Mouse (Mus musculus): ENCODE results near the gene Pip4k2b.
"Not testable (repeated sequence)": the region's sequence is repeated elsewhere in the genome, so short reads cannot be mapped to it uniquely, and the experiment has no call there.

The Pip4k2b gene

DNA sequence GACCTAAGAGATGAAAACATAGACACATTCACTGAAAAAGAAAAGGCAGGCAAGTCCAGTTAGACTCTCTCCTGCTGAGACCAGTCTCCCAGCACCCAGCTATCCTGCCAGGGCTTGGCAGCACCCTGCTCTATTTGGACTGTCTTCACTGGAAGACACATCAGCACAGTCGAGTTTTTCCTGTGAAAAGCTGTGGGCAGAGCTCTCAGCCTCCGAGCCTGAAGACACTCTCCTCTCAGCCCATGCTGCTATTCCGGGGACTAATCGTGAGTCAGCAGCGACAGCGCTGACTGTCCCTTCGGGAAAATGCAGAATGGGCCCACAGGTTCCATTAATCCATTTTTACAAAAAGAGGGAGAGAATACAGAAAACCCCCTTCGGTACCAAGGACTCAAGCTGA, 8.8 kb upstream of the Pip4k2b start:
- DNase-seq (ENCODE audit: low spot score in 2 of 2), result peak in 1 of 2 experiments; percentile 76

GRCm38 (mm10) chr11:97748496-97748895, 4.0 kb upstream of the Pip4k2b start:
- no peak for DNase-seq (ENCODE audit: low spot score in 2 of 2)

DNA sequence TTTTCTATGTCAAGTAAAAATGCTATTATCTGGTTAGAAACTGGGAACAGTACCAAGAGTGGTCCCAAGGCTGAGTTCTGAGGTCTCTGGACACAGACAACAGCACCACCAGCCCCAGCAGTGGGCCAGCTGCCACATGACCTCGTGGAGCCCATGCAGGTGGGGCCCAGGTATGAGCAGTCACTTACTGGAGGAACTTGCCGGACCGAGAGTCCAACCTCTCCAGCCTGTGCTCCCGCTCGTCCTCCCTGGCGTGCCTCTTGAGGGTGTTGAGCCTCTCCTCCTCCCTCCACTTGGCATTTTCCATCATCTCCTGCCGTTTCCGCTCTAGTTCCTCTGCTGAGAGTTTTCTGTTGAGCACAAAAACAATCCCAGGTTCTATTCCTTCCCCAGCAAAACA, 3.3 kb upstream of the Pip4k2b start:
- no peak for DNase-seq (ENCODE audit: low spot score in 2 of 2)

DNA sequence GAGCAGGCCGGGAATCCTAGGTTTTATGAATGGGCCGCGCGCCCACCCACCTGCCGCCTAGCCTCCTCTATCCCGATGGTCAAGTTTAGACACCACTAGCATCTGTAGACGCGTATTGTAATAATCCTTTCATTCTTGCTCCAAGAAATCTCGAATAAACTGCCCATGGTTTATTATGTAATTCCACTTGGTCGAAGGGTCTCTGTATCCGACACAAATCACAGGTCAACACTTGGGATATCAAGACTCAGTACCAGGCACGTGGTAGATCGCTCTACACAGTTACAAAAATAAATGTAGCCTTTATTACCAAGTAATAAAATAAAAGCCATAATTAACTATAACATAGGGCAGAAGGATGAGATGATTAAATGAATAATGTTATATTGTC, 822 bp upstream of the Pip4k2b start:
- DNase-seq (ENCODE audit: low spot score in 2 of 2), result no peak

- DNase-seq (ENCODE audit: low spot score in 2 of 2), result peak; percentile 95 to 99
Observed at GRCm38 (mm10) chr11:97744718-97745330, 320 bp upstream of the Pip4k2b start.

- no peak for DNase-seq (ENCODE audit: low spot score in 2 of 2)
Observed at GRCm38 (mm10) chr11:97743423-97743822, 1.1 kb downstream of the Pip4k2b start.

DNA sequence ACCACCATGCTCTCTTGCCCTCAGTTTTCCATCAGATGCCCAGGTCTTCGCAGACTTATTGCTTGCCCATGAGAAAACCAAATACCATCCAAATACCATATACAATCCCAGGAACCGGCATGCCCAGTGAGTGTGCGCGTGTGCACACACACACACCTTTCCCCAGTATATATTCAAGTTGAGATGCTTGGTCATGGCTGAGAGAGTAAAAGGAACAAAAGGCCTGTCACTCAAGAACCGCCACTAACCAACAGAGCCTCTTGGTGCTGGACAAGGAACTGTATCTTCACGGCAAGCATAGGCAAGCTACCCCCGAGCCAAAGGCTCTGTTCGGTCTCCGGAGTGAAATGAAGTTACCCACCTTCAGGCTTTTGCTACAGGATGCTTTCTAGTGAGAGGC, 1.9 kb downstream of the Pip4k2b start:
- no peak for DNase-seq (ENCODE audit: low spot score in 2 of 2)

DNA sequence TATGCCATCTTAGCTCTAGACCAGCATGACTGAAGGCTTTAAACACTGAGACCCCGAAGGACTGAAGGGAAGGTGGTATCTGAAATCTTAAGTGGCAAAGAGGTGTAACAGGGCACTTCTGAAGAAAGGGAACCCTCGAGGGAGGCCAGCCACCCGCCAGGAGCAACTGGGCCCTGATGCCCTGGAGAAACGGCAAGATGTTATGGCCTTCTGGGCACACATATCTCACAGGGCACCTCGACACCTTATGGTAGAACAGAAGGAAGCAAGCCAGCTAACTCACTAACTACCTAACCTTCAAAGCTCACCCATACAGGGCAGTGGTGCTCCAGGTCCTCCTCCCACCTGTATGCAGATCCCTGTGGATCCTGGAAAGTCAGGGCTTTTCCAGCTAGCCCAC, 2.3 kb downstream of the Pip4k2b start:
- no peak for DNase-seq (ENCODE audit: low spot score in 2 of 2)

DNA sequence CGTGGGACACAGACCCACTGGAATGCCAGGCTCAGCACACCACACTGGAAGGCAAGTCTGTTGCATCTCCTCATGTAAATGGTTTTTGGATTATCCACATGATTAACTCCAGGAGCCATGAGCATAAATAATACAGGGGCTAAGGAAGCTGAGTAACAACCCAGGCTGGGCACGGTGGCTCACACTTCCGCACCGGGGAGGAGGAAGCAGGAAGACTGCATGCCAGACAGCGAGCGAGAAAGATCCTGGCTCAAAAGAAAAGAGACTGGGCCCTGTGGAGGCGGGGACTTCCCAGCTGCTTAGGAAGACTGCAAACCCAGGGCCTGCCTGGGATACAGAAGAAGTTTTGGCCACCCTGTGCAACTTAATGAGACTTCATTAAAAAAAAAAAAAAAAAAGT, 4.3 kb downstream of the Pip4k2b start:
- peak in 1 of 2 experiments; percentile 38 for DNase-seq (ENCODE audit: low spot score in 2 of 2)

- DNase-seq (ENCODE audit: low spot score in 2 of 2), result no peak
Observed at GRCm38 (mm10) chr11:97739155-97739554, 5.3 kb downstream of the Pip4k2b start.

DNA sequence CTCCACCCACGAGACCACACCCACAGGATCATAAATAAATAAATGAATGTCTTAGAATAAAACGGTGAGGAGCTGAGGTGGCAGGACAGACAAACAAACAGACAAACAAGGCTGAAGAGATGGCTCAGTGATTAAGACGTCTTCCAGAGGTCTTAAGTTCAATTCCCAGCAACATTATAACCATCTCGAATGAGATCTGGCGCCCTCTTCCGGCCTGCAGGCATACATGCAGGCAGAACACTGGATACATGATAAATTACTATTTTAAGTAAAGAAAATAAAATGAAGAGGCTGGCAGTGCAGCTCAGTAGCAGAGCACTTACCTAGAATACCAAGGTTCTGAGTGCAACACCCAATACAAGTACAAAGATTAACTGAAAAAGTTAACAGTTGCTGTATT, 5.8 kb downstream of the Pip4k2b start:
- DNase-seq (ENCODE audit: low spot score in 2 of 2), result no peak

GRCm38 (mm10) chr11:97737600-97737999, 6.9 kb downstream of the Pip4k2b start:
- no peak for DNase-seq (ENCODE audit: low spot score in 2 of 2)

DNA sequence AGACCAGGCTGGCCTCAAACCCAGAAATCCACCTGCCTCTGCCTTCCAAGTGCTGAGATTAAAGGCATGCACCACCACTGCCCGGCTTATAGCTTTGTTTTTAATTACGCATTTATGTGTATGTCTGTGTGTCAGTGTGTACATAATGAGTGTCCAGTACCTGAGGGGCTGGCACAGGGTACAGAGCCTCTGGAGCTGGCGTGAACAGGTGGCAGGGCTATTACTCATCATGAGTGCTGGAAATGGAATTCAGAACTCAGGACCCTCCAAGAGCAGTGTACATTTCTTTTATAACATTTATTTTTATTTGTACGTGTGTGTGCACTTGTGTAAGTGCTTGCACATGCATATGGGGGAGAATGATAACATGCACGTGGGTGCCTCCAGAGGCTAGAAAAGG, 7.9 kb downstream of the Pip4k2b start:
- DNase-seq (ENCODE audit: low spot score in 2 of 2), result no peak

DNA sequence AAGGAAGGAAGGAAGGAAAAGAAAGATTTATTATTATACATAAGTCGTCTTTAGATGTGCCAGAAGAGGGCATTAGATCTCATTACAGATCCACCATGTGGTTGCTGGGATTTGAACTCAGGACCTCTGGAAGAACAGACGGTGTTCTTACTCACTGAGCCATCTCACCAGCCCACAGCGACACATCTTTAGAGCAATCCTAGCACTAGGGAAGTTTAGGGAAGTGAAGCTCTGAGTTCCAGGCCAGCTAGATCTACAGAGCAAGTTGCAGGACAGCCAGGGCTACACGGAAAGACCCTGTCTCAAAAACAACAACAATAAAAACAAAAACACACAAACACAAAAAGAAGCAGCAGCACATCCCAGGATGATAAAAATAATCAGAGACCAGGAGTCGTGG, 9.7 kb downstream of the Pip4k2b start:
- not testable (repeated sequence) for DNase-seq (ENCODE audit: low spot score in 2 of 2)

DNA sequence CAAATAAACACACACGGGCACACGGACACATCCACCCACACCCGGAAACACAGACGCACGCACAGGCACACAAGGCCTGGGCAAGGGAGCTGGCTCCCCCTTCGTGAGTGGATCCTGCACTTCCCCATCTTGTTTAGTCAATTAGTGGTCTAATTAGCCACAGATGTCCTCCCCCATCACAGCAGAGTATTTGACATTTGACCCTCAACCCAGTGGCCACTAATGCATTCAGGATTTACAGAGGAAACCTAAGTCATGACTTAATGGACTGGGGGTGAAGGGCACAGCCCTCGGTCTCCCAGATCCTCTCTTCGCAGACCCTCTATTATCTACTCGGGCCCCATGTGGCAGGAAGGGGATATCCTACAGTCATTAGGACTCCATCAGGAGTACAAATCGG, 10.8 kb downstream of the Pip4k2b start:
- no peak for DNase-seq (ENCODE audit: low spot score in 2 of 2)

DNA sequence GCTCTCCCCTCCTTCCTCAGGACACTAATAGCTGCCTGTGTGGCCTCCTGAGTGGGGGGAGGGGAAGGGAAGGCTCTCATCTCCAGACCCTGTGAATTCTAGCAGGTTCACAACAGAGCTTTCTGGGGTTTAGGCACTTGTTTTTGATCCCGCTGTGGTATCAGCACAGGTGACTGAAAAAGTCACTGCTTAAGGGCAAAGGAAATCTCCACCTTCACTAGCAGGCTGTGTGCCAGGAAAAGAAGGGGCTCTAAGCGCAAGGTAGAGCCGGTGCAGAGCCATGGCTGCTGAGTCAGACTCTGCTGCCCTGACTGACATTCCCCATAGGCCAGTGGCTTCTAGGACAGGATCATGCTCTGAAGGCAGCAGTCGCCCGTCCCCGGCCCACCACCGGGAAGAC, 15.8 kb downstream of the Pip4k2b start:
- no peak for DNase-seq (ENCODE audit: low spot score in 2 of 2)

- DNase-seq (ENCODE audit: low spot score in 2 of 2), result no peak
Observed at GRCm38 (mm10) chr11:97728311-97728710, 16.2 kb downstream of the Pip4k2b start.

- DNase-seq (ENCODE audit: low spot score in 2 of 2), result no peak
Observed at GRCm38 (mm10) chr11:97723709-97724108, 20.8 kb downstream of the Pip4k2b start.

GRCm38 (mm10) chr11:97721338-97721737, 23.2 kb downstream of the Pip4k2b start:
- DNase-seq (ENCODE audit: low spot score in 2 of 2), result no peak

DNA sequence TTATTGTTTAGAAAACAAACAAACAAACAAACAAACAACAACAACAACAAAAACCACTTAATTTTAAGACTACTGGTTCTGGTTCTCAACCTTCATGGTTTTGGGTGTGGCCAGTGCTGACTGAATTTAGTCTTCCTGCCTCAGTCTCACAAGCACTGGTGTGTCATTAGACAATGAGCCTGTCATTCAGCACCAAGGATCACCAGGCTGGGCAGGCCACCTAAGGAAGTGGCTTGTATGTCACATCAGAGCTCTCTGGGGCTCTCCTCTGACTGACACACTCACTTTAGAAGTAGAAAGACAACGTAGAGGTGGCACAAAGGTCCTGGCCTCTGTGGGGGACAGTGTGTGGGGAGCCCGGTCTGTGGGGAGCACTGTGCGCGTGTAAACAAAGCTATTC, 25.5 kb downstream of the Pip4k2b start:
- no peak for DNase-seq (ENCODE audit: low spot score in 2 of 2)

GRCm38 (mm10) chr11:97718281-97718860, 26.1 kb downstream of the Pip4k2b start:
- no peak for DNase-seq (ENCODE audit: low spot score in 2 of 2)

GRCm38 (mm10) chr11:97717369-97718280, 26.9 kb downstream of the Pip4k2b start:
- DNase-seq (ENCODE audit: low spot score in 2 of 2), result no peak

DNA sequence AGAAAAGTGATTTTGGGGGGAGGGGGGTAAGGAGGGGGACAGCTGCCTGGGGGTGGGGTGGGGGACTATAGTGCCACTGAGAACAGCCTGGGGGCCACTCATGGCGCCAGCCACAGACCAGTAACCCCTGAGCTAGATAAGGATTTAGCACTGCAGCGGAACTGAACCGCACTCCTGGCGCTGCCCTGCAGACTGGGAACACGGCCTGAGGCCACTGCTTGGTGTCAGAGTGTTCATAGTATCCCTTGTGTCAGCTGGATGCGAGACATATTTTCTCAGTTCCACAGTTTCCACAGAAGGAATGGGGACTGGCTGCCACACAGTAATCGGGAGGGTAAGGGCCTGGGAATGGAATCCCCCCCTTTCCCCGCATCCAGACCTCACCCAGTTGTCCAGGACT, 28.5 kb downstream of the Pip4k2b start:
- no peak for DNase-seq (ENCODE audit: low spot score in 2 of 2)

All from left cerebral cortex, adult 9 months (tissue).